Mouse (Mus musculus) G1E (cell line): ENCODE measurements around the gene Mecom. TPM values are rescaled to one million over a fixed set of nuclear protein-coding genes. Genes with fewer than 3 reads are reported as not detected.

Experiments used
- ATAC-seq: 2 replicates; pipeline ENCODE4 v1.8.0; 2016; ENCODE audit warnings: mild to moderate bottlenecking; ENCODE audit not compliant: insufficient number of reproducible peaks, poor library complexity, low FRiP score, severe bottlenecking; ENCODE audit errors: extremely low read depth
- DNase-seq: peaks from one replicate; pipeline ENCODE4 v3.0.0; 2012; ENCODE audit warnings: low spot score
- H3K27me3 ChIP-seq: 2 replicates; pipeline ENCODE4 v1.6.1; 2012; ENCODE audit warnings: mild to moderate bottlenecking, low read length, inconsistent platforms; ENCODE audit not compliant: insufficient read depth
- H3K36me3 ChIP-seq: replicated peaks from 2 replicates; pipeline ENCODE3; 2012; ENCODE audit warnings: mild to moderate bottlenecking, inconsistent platforms
- H3K4me1 ChIP-seq: 2 replicates; pipeline ENCODE4 v1.6.1; 2012; ENCODE audit warnings: low read depth, low read length, inconsistent platforms, mixed read lengths; ENCODE audit not compliant: insufficient read depth
- H3K4me3 ChIP-seq: 2 replicates; pipeline ENCODE4 v1.5.1; 2012; ENCODE audit warnings: low read depth, mild to moderate bottlenecking, inconsistent platforms, low read length, moderate library complexity, mixed read lengths
- H3K9me3 ChIP-seq: replicated peaks from 2 replicates; pipeline ENCODE4 v1.6.1; 2012; ENCODE audit warnings: inconsistent platforms
- CTCF ChIP-seq: IDR thresholded peaks from 2 replicates; pipeline ENCODE4 v1.5.1; 2012; ENCODE audit warnings: low read depth, low read length, inconsistent platforms, mixed read lengths
- GATA1 ChIP-seq: IDR thresholded peaks from 2 replicates; pipeline ENCODE4 v1.6.1; 2012; ENCODE audit warnings: borderline replicate concordance, low read length, inconsistent platforms, mixed read lengths
- GATA2 ChIP-seq: IDR thresholded peaks from 2 replicates; pipeline ENCODE4 v1.6.1; 2012; ENCODE audit warnings: low read depth, low read length, inconsistent platforms, borderline replicate concordance
- POLR2AphosphoS5 ChIP-seq: IDR thresholded peaks from 2 replicates; pipeline ENCODE4 v1.6.1; 2012; ENCODE audit warnings: low read depth, low read length, inconsistent platforms; ENCODE audit not compliant: insufficient replicate concordance
- TAL1 ChIP-seq: conservative IDR thresholded peaks from 2 replicates; pipeline ENCODE4 v1.6.1; 2012; ENCODE audit warnings: low read depth, low read length, inconsistent platforms, mixed read lengths
- polyA plus RNA-seq: library from polyadenylated mRNA; stranded (reverse); fragments of >175 nt; gene quantifications from 2 replicates; pipeline ENCODE4 v1.2.3, GENCODE M21; 2012
- total RNA-seq, 2 experiments: library from RNA; stranded (forward) in 1 of 2; stranded (reverse) in 1 of 2; fragments of 200-1000 nt in 1 of 2; fragments of >200 nt in 1 of 2; fragmentation: Nextera tagmentation in 1 of 2; gene quantifications; 2 replicates each; pipeline ENCODE4 v1.2.3; 2014 to 2017

Mecom gene
- total and polyA plus RNA-seq, 3 experiments: 0.05 TPM; not detected in 2

GRCm38 (mm10) chr3:30507028-30507575 is 40.7 kb downstream of the Mecom start:
- H3K9me3 ChIP-seq: 0 out of 2 replicates have a peak, but pooled peaks cover 4% of the 10 kb centered on the region
- ATAC-seq: no peak
- H3K36me3 ChIP-seq: no peaks in the 10 kb centered on the region
- TF ChIP-seq GATA2 (no peak), GATA1 (no peak), POLR2AphosphoS5 (no peak), CTCF (no peak), TAL1 (no peak)
- peaks cover 13% of the 10 kb centered on the region for H3K27me3 ChIP-seq
- DNase-seq: no peak
- H3K4me3 ChIP-seq: no peak overlapping the region
- no peaks in the 10 kb centered on the region for H3K4me1 ChIP-seq

- TF ChIP-seq TAL1: no peak
- TF ChIP-seq POLR2AphosphoS5: no peak
- TF ChIP-seq GATA2: no peak
- TF ChIP-seq GATA1: no peak
- no peak for TF ChIP-seq CTCF
- 0 out of 2 replicates have a peak, but pooled peaks cover 4% of the 10 kb centered on the region for H3K9me3 ChIP-seq
- no peak overlapping the region for H3K4me3 ChIP-seq
- H3K36me3 ChIP-seq: no peaks in the 10 kb centered on the region
- no peak for ATAC-seq
- peaks cover 13% of the 10 kb centered on the region for H3K27me3 ChIP-seq
- H3K4me1 ChIP-seq: no peaks in the 10 kb centered on the region
- no peak for DNase-seq
Measured at GRCm38 (mm10) chr3:30506329-30507027, 41.3 kb downstream of the Mecom start.

- Histone ChIP-seq H3K4me3 (no peak overlapping the region), H3K36me3 (no peaks in the 10 kb centered on the region), H3K9me3 (0 out of 2 replicates have a peak, but pooled peaks cover 4% of the 10 kb centered on the region), H3K27me3 (peaks cover 13% of the 10 kb centered on the region), H3K4me1 (no peaks in the 10 kb centered on the region)
- ATAC-seq: no peak
- TF ChIP-seq TAL1 (no peak), GATA1 (no peak)
- no peak for DNase-seq
Measured at GRCm38 (mm10) chr3:30505741-30506251, 42.0 kb downstream of the Mecom start.

- no peak overlapping the region for H3K4me3 ChIP-seq
- TF ChIP-seq TAL1: no peak
- no peak for TF ChIP-seq POLR2AphosphoS5
- ATAC-seq: no peak
- H3K9me3 ChIP-seq: 0 out of 2 replicates have a peak, but pooled peaks cover 4% of the 10 kb centered on the region
- no peak for DNase-seq
- H3K36me3 ChIP-seq: no peaks in the 10 kb centered on the region
- peaks cover 8% of the 10 kb centered on the region; the same call in 1 of the 2 replicates for H3K27me3 ChIP-seq
- no peaks in the 10 kb centered on the region for H3K4me1 ChIP-seq
Measured at GRCm38 (mm10) chr3:30504561-30504960, 43.2 kb downstream of the Mecom start.

GRCm38 (mm10) chr3:30503821-30504220 is 44.0 kb downstream of the Mecom start:
- Histone ChIP-seq H3K9me3 (no peaks in the 10 kb centered on the region), H3K27me3 (peaks cover 8% of the 10 kb centered on the region; the same call in 1 of the 2 replicates), H3K36me3 (no peaks in the 10 kb centered on the region), H3K4me1 (no peaks in the 10 kb centered on the region), H3K4me3 (no peak overlapping the region)
- TF ChIP-seq CTCF (no peak), POLR2AphosphoS5 (no peak), GATA2 (no peak), TAL1 (no peak), GATA1 (no peak)
- DNase-seq: no peak
- no peak for ATAC-seq

GRCm38 (mm10) chr3:30498202-30498828 is 49.5 kb downstream of the Mecom start:
- Histone ChIP-seq H3K4me3 (no peak overlapping the region), H3K9me3 (no peaks in the 10 kb centered on the region), H3K36me3 (no peaks in the 10 kb centered on the region), H3K27me3 (no peaks in the 10 kb centered on the region), H3K4me1 (no peaks in the 10 kb centered on the region)
- ATAC-seq (no peak), DNase-seq (no peak)
- TF ChIP-seq GATA2 (no peak), GATA1 (no peak), CTCF (no peak), POLR2AphosphoS5 (no peak), TAL1 (no peak)
